Mouse (Mus musculus) adrenal gland, adult 18-20 months (tissue): ENCODE measurements at regions not wholly inside any gene's neighbourhood (a gene's known extent, or its start where the extent isn't known, plus 50 kb on each side); places are given as distances from the start of the nearest gene placed in this dataset.

Experiments used
- DNase-seq, 2 experiments: peaks; one replicate each; pipeline ENCODE4 v3.0.0; 2021 to 2022; ENCODE audit warnings: low spot score in 2 of 2

DNA sequence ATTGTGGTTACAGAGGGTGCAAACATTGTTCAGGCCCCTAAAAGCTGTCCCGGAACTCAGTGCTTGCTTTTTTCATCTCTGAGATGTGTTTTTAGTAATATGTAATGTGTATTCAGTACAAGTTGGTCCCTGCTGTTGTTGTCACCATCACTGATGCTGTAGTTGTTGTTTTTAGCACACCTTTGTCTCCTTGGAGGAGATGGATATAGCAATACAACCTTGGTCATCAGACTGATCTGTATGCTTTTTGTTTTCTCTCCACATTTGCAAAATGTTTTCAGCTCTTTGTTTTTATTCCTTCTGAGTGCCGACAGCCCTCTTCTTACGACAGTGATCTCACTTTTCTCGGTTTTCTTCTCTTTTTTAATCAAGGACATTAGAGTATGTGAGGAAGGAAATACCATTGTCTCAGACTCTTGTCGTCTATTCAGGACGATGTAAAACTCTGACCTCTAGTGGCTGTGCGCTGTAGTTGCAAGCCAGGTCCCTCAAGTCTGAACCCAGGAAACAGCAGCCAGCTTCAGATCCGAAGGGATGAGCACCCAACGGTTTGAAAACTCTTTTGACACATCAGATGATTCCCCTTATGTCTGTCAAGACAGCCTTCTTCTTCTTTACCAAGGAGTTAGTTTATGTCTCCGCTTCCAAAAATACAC is 209.1 kb upstream of the Ttc29 start:
- DNase-seq, result peak; percentile 37 to 52

DNA sequence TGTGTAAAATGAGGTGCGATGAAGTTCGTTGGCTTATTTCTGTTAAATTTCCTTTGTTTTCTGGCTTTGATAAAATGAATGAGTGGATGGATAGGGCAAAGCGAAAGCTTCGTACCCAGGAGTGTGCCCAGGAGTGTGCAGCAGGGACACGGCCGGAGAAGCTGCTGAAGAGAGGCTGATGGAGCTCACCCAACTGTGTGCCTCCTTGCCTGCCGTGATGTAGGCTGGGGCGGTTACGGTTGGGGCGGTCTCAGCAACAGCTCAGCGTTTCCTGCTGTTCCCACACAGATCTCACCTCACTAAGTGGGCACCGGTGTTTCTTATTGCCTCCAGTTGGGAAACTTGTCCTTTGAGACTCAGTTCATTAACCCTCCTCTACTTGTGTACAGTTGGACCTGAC is 208.2 kb upstream of the Ttc29 start:
- DNase-seq, result no peak

DNA sequence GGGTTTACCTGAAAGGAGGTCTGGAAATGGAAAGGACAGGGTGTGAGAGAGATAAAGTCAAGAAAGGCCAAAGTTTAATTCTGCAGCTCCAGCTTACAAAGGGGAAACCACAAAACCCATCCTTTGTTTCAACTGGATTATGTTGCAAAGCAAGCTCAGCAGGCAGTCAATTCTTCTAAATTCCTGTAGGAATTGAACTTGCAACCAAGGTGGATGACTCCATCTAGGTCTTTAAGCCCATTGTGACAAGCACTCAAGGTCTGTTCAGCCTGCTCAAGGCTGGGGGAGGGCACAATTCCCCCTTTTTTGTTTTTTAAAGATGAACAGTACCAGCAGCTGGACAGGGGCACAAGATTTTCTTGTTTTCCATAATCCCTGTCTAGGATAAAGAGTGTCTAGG is 200.0 kb upstream of the Ttc29 start:
- no peak for DNase-seq

DNA sequence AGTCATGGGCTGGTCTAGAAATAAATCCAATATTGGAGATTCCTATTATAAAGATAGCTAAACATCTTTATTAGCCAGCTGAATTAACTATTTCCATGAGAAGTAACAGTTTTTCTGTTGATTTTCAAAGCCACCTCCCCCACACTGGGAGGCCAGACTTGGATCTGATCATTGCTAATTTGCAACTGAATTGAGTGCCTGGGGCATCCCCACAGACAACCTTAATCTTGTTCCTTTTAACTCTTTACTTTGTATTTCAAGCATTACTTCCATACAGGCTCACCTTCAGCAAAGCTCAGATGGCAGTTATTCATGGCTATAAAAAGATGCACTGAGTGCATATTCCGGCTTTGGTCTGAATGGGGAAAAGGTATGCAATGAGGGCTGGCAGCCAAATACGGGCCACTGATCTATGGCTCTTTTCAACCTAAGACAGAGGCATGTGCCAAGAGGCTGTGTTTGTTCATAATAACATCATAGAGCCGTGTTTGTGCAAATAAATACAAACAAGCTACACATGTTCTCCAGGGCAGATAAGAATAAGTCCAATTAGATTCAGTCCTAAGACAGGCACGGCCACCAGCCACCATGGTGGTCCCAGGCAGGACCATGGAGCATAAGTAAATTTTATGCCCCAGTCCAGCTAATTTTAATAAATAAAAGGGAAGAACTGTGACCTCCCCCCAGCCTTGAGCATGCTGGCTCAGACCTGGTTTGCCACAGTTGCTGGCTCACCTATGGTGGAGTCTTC is 194.5 kb upstream of the Ttc29 start:
- no peak for DNase-seq

DNA sequence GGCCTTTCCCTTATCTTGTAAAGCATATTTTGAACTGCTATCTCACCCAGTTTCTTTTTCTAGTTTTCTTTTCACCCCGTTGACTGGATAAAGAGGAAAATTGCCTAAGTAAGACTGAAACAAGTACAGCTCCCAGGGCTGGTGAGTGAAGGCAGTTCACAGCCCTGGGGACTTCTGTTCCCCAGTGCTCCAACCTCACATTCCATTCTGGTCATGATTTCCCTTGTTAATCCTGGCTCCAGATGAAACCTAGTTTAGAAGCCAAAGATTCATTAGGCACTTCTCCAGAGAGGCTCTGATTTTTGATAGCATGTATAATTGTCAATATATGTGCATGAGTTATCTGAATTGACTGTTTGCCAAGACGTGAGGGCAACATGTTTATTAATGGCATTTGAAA is 191.6 kb upstream of the Ttc29 start:
- no peak for DNase-seq

DNA sequence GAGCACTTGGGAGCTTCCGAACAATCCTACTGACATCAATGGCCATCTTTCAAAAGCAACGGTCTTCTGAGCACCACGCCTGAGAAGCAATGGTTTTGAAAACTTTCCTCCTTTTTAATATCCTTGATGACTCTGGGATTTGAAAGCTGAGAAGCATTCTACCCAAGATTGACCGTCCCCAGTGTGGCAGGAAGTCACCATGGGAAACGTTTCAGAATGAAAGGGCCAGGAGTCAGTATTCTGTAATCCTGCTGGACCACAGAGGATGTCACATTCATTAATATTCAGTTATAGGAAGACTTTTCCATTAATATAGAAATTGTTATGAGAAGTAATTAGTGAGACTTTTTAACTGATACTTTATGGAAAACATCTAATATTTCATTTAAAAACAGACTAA is 190.1 kb upstream of the Ttc29 start:
- DNase-seq, result no peak

DNA sequence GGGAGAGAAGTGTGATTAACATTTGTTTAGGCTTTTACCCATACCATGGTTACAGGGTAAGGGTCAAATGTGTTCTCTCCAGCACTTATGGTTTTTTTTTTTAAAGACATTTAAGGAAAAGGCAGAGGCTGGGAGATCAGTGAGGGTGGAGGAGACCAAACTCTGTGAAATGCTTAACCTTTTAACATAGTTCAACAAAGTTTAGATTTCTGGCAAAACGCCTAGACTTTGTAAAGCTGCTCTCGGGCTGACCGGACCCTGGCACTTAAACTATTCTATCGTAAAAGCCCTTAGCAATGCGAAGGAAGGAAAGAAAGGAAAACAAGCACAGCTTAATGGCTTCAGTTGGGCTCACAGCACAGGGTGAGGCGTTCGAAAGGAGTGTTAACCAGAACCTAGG is 189.6 kb upstream of the Ttc29 start:
- no peak for DNase-seq

DNA sequence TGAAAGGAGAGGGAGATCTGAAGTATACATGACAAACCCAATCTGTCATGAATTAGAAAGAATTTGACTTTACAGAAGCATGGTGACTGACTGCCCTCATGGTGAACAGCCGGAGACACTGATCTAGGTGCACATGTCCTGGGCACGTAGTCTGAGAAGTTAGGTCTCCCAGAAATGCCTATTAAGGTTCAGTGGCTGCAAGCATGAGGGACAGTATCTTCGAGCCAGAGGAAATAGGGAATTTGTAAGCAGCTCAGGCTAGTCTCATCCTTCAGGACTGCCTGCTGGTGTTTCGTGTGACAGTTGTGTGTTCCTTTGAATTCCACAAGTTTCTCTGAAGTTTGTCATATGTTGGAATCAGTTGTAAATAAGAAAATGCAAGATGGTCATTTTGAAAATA is 189.2 kb upstream of the Ttc29 start:
- DNase-seq, result no peak

DNA sequence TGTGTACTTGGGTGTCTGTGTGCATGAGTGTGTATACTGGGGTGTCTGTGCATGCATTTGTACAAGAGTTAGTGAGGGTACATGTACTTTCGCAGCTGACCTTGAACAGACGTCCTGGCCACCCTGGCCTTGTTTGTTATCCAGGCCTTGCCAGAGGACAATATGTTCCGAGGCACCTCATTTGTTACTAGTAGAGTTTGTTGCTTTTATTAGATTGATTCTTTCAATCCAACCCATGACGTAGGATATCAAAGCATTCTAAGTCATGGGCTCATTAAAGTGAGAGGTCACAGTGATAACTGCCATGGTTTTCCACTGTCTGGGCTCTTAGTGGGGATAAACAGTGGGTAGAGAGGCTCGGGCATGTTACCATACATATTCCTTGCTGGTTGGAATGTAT is 188.1 kb upstream of the Ttc29 start:
- no peak for DNase-seq

DNA sequence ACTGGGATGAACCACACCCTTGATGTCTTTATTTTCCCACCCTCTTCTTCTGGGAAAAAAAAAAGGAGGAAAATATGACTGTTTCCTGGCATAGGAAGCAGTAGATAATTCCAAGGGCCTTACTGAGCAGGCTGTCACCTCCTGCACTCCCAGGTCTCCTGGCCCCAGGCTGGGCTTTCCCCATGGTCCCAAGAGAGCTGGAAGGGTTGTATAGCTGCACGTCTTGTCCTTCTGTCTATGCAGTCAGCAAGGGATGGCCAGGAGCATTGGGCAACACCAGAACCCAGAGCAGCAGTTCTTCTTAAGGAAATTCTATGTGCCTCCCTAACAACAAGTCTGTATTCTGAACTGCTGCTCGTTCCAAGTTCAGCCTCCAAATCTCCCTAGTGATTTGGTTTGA is 185.7 kb upstream of the Ttc29 start:
- no peak for DNase-seq

DNA sequence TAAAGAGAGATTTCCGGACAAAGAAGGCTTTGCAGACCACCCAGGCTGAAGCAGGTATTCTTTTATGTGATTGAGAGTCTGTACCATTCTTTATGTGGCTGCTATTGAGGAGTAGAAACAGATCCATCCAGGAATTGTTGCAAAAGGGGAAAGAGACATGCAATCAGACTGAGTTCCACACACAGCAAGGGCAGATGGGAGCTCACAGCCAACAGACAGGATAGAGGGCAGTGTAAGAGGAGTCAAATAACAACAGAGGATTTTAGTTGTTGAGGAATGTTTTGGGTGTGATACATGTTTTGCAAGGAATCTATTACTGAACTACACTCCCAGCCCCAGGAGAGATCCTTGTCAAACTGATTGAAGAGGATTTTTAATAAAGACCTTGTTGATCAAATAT is 184.2 kb upstream of the Ttc29 start:
- no peak for DNase-seq

DNA sequence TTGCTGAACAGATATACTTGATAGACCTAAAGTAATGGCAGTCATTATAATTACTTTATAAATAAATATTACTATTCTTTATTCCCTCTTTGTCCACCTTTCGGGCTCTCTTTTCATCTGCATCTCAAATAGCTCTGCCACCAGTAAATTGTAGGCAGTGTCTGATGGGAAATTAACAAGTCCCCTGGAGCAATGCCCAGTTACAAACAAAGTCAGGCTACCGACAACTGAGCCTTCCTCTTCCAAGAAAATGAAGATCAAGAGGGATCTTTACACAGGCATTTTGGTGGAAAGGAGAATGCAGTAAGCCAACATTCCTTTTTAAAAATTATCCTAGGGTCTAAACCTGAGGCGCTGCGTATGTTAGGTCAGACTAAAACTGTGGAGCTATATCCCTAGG is 181.3 kb upstream of the Ttc29 start:
- no peak for DNase-seq

DNA sequence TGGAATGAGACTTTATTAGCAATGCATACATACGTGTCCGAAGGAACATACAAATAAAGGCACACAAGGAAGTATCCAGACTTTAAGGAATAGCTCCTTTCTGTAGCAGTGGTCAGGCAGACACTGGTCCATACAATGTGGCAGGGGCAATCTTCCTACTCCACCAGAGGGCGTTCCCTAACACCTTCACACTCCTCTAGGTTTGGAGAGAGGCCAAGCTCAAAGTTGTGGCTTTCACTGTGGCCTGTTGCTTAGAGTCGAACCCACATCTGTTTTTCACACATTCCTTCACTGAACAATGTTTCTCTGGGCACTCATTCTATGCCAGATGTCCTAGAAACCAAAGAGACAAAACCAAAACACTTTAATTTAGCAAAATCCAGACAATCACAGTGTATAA is 178.4 kb upstream of the Ttc29 start:
- DNase-seq, result no peak

DNA sequence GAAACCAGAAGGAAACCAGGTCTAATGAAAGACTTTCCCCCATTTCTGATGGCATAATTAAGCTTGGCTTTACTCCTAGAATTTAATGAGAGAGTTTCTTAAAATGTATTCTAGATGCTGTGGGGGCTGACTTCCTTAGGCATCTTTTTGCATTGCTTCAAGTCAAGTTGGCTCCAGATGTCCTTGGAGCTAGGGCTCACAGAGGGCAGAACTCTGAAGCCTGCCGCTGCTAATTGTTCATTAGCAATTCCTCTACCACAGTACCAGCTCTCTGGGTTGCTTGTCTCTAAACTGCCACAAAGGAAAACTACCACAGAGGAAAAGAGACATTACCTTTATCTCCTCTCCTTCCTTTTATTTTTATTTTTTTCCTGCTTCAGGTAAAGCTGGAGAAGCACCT is 175.9 kb upstream of the Ttc29 start:
- no peak for DNase-seq

DNA sequence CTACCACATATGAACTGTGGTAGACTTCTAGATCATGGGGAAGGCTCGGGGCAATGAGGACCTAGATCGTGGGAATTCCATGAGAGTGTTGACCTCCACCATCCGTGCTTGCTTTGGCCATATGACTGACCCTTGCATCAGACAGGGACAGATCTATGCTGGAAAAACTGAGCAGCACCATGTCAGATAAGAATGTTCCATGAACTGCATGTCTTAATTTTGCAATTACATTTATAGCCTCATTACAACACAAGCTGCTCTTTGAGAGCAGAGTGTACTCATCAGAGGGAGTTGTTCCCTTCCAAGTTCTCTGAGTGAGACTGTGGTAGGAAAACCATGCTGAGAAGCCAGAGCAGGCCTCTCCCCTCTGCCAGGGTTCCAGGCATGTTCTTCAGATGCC is 166.4 kb upstream of the Ttc29 start:
- no peak for DNase-seq

DNA sequence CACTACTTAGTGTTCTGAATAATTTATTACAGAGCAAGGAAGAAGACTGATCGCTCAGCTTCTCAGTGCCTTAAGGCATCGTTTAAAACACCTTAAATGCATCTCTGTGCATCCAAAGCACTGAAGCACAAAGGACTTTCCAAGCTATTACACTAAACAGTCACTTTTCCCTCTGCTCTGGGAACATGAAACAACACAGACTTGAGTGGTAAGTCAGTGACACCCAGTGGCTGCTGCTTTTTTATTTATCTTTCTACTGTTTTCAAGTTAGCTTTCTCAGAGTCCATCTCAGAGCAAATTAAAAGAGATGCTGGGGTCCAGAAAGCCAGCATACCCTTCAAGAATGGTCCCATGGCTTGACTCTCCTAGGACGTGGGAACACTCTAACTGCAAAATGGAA is 162.3 kb upstream of the Ttc29 start:
- DNase-seq, result no peak

DNA sequence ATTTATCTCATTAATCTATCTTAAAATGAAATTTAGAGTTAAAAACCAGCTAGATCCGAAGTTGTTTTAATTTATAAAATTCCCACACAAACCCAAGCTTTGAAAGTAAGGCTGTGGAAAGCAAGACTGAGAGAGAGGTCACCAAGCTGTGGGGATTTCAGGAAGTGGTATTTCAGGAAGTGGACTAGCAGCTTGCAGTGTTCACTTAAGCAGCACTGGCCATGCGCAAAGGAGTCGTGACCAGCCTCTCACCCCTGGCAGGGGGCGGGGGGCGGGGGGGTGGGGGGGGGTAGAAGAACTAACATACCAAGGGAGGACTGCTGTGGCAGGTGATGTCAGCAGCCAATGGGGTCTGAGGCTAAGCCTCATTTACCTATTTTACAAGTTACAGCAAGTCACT is 158.7 kb upstream of the Ttc29 start:
- DNase-seq, result no peak

DNA sequence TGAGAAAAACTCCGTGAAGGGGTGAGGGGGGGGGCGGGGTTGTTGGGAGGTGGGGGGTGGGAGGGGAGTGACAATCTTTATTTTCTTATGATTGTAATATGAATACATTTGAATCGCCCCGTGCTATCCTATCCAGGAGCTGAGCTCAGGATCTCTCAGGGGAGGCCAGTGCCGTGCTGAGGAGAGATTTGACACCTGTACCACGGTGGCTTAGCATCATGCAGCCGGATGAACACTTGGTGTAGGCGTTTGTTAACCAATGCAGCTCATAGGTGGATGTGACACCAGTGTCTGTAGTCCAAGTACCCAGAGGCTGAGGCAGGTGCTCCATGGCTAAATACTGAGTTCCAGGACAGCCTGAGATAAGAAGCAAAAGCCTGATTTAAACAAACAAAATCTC is 158.2 kb upstream of the Ttc29 start:
- DNase-seq, result no peak

DNA sequence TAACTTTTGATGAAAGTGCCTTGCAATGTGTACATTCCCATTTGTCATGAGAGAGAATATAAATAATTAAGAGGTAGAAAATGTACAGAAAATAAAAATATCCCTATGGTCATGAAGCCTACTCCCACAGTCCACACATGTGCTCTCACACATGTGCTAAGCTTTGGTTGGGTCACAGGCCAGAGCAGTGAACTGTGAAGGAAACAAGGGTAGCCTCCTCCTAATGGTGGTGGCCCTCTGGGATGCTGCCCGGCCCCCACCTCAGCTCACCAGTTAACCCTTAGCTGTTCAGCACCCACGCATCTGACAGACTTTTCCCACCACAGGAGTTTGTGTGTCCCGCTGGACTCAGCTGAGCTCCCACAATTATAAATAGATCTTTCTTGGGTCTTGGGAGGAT is 157.6 kb upstream of the Ttc29 start:
- no peak for DNase-seq

DNA sequence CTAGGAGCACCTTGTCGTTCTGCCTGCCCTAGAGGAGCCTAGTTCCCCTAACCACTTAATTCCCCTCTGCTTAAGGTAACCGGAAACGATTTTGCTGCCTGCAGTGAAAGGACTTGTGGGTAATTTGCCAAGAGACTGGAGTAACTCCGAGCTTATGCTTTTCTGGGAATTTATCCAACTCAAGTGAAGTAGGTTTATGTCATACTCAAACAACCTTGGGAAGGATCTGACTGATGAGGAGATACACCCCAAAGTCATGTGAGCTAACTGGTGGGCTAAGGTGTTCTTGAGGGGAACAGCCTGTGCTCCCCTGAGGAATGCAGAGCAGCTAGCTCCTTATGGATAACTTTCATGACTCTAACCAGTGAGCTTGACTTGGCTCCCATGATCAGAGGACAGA is 155.7 kb upstream of the Ttc29 start:
- no peak for DNase-seq

DNA sequence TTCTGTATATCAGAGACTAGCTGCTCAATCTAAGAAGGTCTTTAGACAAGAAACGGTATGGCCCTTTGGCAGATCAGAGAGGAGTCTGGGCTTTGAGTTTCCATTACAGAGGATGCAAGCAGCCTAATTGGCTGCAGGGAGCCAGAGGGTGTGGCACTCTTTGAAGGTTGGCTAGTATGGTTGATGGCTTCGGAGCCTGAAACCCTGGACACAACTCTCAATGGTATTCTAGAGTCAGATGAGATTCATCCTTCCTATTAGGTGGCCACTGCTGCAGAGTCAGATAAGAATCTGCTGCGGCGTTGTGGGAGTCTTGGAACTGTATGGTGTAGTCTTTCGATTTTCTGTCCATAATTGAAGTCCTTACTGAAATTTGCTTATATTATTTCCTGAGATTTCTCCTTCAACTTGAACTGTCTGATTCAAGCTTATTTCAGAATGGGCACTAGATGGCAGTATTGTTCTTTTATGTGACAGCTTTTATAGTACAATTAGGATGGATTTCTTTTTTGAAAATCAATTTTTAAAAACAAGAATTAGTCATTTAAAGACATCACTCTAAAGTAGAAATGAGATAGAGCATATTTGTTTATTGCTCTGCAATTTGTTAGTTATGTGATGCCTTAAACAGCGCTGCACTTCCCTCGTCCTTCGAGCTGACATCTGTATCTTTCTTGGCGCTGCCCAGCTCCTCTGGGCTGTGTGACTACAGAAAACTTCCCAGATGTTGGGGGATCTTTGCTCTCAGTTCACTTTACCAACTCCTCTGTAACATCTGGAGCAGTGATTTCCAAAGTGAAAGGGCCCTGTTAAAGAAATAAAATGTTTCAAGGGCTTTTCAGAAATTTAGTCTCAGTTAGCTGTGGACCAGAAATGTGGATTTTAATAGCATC is 151.0 kb upstream of the Ttc29 start:
- no peak for DNase-seq

DNA sequence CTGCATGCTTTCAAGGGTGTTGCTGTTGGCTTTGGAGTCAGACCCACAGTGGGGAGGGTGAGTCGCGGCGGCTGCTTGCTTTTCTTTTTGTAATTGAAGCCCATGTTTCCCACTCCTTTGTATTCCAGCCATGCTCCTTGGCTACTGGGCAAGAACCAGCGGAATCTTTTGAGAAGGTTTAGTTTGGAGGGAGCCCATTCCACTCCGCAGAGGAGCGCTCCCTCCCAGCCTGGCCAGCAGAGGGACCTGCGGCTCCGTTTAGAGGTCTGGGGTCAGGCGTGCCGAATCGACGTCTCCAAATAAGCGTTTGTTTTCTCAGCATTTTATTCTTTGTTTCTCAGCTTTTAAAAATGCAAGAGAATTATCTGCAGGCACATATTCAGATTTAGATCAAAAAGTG is 149.6 kb upstream of the Ttc29 start:
- DNase-seq, result peak in 1 of 2 experiments; percentile 10
